Mouse (Mus musculus): ENCODE measurements around the gene Zbp1. TPM values are rescaled to one million over a fixed set of nuclear protein-coding genes. Genes with fewer than 3 reads are reported as not detected.

Zbp1 gene
- total RNA-seq (2015; ENCODE audit: low replicate concordance) (4.4 and 11.1 TPM in 2 replicates), total RNA-seq (2017; ENCODE audit: low replicate concordance) (3.0 and 6.4 TPM in 2 replicates)

GRCm38 (mm10) chr2:173218416-173219141 is at the start of gene Zbp1:
Gene Zbp1, minus strand, starts transcription at chr2:173218923.
- ATAC-seq (replicated peaks; ENCODE audit: low FRiP score, poor library complexity, severe bottlenecking) = no peak

GRCm38 (mm10) chr2:173267562-173267961 is 48.8 kb upstream of the Zbp1 start:
- ATAC-seq (replicated peaks; ENCODE audit: low FRiP score, poor library complexity, severe bottlenecking) = no peak

GRCm38 (mm10) chr2:173266349-173267112 is 47.8 kb upstream of the Zbp1 start:
- no peak for ATAC-seq (replicated peaks; ENCODE audit: low FRiP score, poor library complexity, severe bottlenecking)

- ATAC-seq (replicated peaks; ENCODE audit: low FRiP score, poor library complexity, severe bottlenecking) = no peak
Measured at GRCm38 (mm10) chr2:173265468-173266265, 46.9 kb upstream of the Zbp1 start.

- ATAC-seq (replicated peaks; ENCODE audit: low FRiP score, poor library complexity, severe bottlenecking) = no peak
Measured at GRCm38 (mm10) chr2:173264467-173265128, 45.9 kb upstream of the Zbp1 start.

GRCm38 (mm10) chr2:173263636-173264330 is 45.1 kb upstream of the Zbp1 start:
- no peak for ATAC-seq (replicated peaks; ENCODE audit: low FRiP score, poor library complexity, severe bottlenecking)

- no peak for ATAC-seq (replicated peaks; ENCODE audit: low FRiP score, poor library complexity, severe bottlenecking)
Measured at GRCm38 (mm10) chr2:173261497-173261896, 42.8 kb upstream of the Zbp1 start.

- no peak for ATAC-seq (replicated peaks; ENCODE audit: low FRiP score, poor library complexity, severe bottlenecking)
Measured at GRCm38 (mm10) chr2:173258459-173259091, 39.9 kb upstream of the Zbp1 start.

- ATAC-seq (replicated peaks; ENCODE audit: low FRiP score, poor library complexity, severe bottlenecking) = no peak
Measured at GRCm38 (mm10) chr2:173257610-173258009, 38.9 kb upstream of the Zbp1 start.

GRCm38 (mm10) chr2:173256552-173256949 is 37.8 kb upstream of the Zbp1 start:
- no peak for ATAC-seq (replicated peaks; ENCODE audit: low FRiP score, poor library complexity, severe bottlenecking)

GRCm38 (mm10) chr2:173255810-173256551 is 37.3 kb upstream of the Zbp1 start:
- no peak for ATAC-seq (replicated peaks; ENCODE audit: low FRiP score, poor library complexity, severe bottlenecking)

GRCm38 (mm10) chr2:173253761-173254662 is 35.3 kb upstream of the Zbp1 start:
- ATAC-seq (replicated peaks; ENCODE audit: low FRiP score, poor library complexity, severe bottlenecking) = no peak

GRCm38 (mm10) chr2:173251675-173252074 is 33.0 kb upstream of the Zbp1 start:
- no peak for ATAC-seq (replicated peaks; ENCODE audit: low FRiP score, poor library complexity, severe bottlenecking)

- ATAC-seq (replicated peaks; ENCODE audit: low FRiP score, poor library complexity, severe bottlenecking) = no peak
Measured at GRCm38 (mm10) chr2:173251133-173251532, 32.4 kb upstream of the Zbp1 start.

GRCm38 (mm10) chr2:173250411-173250810 is 31.7 kb upstream of the Zbp1 start:
- no peak for ATAC-seq (replicated peaks; ENCODE audit: low FRiP score, poor library complexity, severe bottlenecking)

GRCm38 (mm10) chr2:173249965-173250364 is 31.2 kb upstream of the Zbp1 start:
- no peak for ATAC-seq (replicated peaks; ENCODE audit: low FRiP score, poor library complexity, severe bottlenecking)

GRCm38 (mm10) chr2:173249386-173249785 is 30.7 kb upstream of the Zbp1 start:
- no peak for ATAC-seq (replicated peaks; ENCODE audit: low FRiP score, poor library complexity, severe bottlenecking)
